Mouse (Mus musculus) thymus, adult 2 months (tissue): Measurements from ENCODE around the gene Aldh3a1.
"Not testable (repeated sequence)": the region's sequence is repeated elsewhere in the genome, so short reads cannot be mapped to it uniquely, and the experiment has no call there.

Experiments used
- CTCF ChIP-seq: fragments of 200-500 bp; IDR thresholded peaks from 2 replicates; pipeline ENCODE4 v1.5.1; 2012; ENCODE audit warnings: mild to moderate bottlenecking, control low read depth, low read length, moderate library complexity, borderline replicate concordance; ENCODE audit not compliant: control insufficient read depth, poor library complexity, insufficient read depth; ENCODE audit errors: extremely low read depth
- POLR2A ChIP-seq: fragments of 200-500 bp; IDR thresholded peaks from 2 replicates; pipeline ENCODE4 v1.6.1; 2012; ENCODE audit warnings: mild to moderate bottlenecking, low read length, control low read depth, moderate library complexity; ENCODE audit not compliant: control insufficient read depth, poor library complexity, insufficient read depth; ENCODE audit errors: extremely low read depth

- not testable (repeated sequence) for TF ChIP-seq CTCF, POLR2A
Observed at GRCm38 (mm10) chr11:61173477-61173876, 33.9 kb upstream of the Aldh3a1 start.
